Mouse (Mus musculus) cortical plate, adult 2 months (tissue): Measurements from ENCODE around the gene Olfr155. TPM values are rescaled to one million over a fixed set of nuclear protein-coding genes. Genes with fewer than 3 reads are reported as not detected.
A peak's percentile ranks its signal among the peaks of the same experiment; 100 is the strongest.

Source experiments
- H3K27ac ChIP-seq: fragments of 200-500 bp; 2 replicates; pipeline ENCODE4 v1.5.1; 2012; ENCODE audit warnings: low read length, control low read depth, inconsistent platforms; ENCODE audit not compliant: insufficient read depth
- H3K4me1 ChIP-seq: fragments of 200-500 bp; 2 replicates; pipeline ENCODE4 v1.6.1; 2011; ENCODE audit warnings: low read length; ENCODE audit not compliant: control insufficient read depth, insufficient read depth
- H3K4me3 ChIP-seq: fragments of 200-500 bp; 2 replicates; pipeline ENCODE4 v1.5.1; 2011; ENCODE audit warnings: mild to moderate bottlenecking, low read length, control low read depth; ENCODE audit not compliant: insufficient read depth
- CTCF ChIP-seq: fragments of 200-500 bp; IDR thresholded peaks from 2 replicates; pipeline ENCODE4 v1.5.1; 2011; ENCODE audit warnings: mild to moderate bottlenecking, control low read depth, low read length; ENCODE audit not compliant: insufficient read depth; ENCODE audit errors: extremely low read depth
- POLR2A ChIP-seq: fragments of 200-500 bp; IDR thresholded peaks from 2 replicates; pipeline ENCODE4 v1.6.1; 2011; ENCODE audit warnings: mild to moderate bottlenecking, low read length, control low read depth; ENCODE audit not compliant: insufficient read depth; ENCODE audit errors: extremely low read depth
- polyA plus RNA-seq: library from polyadenylated mRNA; depleted of rRNA; stranded (reverse); fragments of >200 nt; gene quantifications from 2 replicates; pipeline ENCODE4 v1.2.3, GENCODE M21; 2012

Olfr155 gene
- polyA plus RNA-seq, 1 experiment: not detected

DNA sequence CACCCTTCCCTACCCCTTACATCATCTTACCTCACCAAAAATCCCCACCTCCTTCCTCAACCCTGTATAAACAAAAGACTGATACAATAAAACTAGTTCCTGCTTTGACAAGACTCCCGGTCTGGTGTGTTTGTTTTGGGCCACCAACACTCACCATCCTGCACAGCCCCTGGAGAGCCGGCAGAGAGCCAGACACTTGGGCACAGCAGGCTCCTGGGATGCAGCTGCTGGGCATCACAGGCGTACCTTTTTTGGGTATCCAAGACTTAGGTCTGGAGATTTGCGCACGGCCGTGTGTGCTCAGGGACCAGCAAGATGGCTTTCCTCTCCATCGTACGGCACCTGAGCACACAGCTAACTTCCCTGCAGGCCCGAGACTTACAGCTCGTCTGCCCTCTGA lies 8.5 kb downstream of the Olfr155 start:
- no peak overlapping the region for H3K4me3 ChIP-seq
- H3K4me1 ChIP-seq: no peaks in the 10 kb centered on the region
- H3K27ac ChIP-seq: no peak overlapping the region
- TF ChIP-seq POLR2A: no peak
- no peak for TF ChIP-seq CTCF

DNA sequence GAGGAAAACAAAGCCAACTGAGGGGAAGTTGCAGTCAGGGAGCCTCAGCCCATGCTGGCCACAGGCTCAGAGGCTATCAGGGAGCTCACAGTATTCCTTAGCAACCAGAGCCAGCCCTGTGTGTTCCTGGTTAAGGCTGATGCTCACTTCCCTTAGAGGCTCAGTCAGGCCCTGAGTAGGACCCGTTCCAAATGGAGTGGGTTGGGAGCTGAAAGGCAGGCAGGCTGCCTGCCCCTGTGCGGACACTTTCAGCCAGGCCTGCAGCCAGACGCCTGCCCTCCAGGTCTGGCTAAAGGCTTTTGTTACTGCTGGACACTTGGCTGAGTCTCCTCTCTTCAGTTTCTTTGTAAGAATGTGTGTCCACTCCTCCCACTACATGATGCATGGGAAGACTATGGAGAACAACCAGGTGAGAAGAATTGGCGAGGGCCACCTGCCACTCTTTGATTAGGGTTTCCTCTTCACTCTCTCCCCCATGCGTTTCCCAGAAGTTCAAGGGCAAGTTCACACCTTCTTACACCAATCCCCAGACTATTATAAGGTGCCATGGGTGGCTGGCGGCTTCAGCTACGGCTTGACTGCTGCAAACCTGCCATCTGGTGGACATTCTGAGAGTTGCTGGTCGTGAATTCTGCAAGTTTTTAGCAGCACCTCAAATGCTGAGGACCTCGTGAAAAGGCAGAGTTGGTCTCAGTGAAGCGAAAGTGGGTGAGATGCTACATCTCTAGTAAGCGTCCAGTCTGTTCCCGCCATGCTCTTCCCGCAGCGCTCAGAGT lies 9.6 kb downstream of the Olfr155 start:
- H3K27ac ChIP-seq: no peak overlapping the region
- H3K4me3 ChIP-seq: no peak overlapping the region
- TF ChIP-seq POLR2A: no peak
- peak; percentile 88 for TF ChIP-seq CTCF
- no peaks in the 10 kb centered on the region for H3K4me1 ChIP-seq

DNA sequence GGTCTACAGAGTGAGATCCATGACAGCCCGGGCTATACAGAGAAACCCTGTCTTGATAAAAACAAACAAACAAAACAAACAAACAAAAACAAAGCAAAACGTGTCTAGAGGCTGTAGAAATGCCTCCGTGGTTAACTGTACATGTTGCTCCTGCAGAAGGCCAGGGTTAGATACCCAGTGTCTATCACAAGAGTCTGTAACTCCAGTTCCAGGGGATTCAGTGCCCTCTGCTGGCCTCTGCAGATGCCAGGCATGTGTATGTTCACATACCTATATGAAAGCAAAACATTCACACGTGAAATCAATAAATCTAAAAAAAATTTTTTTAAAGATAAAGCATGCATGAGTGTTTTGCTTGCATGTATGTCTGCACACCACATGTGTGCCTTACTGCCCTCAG lies 11.9 kb downstream of the Olfr155 start:
- Histone ChIP-seq H3K4me1 (no peaks in the 10 kb centered on the region), H3K27ac (no peak overlapping the region), H3K4me3 (no peak overlapping the region)
- TF ChIP-seq CTCF (no peak), POLR2A (no peak)

GRCm38 (mm10) chr4:43869821-43870220 lies 18.5 kb downstream of the Olfr155 start:
- TF ChIP-seq CTCF (no peak), POLR2A (no peak)
- Histone ChIP-seq H3K27ac (no peak overlapping the region), H3K4me1 (no peaks in the 10 kb centered on the region), H3K4me3 (no peak overlapping the region)

DNA sequence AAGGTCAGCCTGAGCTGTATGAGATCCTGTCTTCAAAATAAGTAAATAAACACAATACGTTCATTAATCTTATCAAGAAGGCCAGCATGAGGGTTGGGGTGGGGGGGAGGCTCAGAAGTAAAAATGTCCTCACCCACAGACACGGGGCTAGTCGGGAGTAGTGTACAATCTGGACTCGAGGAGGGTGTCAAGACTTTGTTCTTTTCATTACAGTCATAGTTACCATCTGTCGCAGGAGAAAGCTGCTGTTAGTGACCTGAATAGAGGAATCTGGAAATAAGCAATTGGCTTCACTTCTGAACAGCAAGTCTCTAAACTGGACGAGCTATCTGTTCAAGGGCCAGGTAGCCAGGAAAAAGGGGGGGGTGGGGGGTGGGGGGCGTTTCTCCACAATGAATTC lies 23.1 kb downstream of the Olfr155 start:
- TF ChIP-seq CTCF (no peak), POLR2A (no peak)
- H3K27ac ChIP-seq: no peak overlapping the region
- peak overlapping the region; percentile 93; the same call in 1 of the 2 replicates for H3K4me3 ChIP-seq
- H3K4me1 ChIP-seq: peaks cover 2% of the 10 kb centered on the region; the same call in 1 of the 2 replicates

- no peak for TF ChIP-seq CTCF
- 0 out of 2 replicates have a peak, but pooled peaks have one; percentile 11 for TF ChIP-seq POLR2A
- H3K27ac ChIP-seq: no peak within 1 kb of the TSS
- peak within 1 kb of the TSS; percentile 93 for H3K4me3 ChIP-seq
- peaks cover 2% of the 10 kb centered on the region; the same call in 1 of the 2 replicates for H3K4me1 ChIP-seq
These were observed 24.0 kb downstream of the Olfr155 start, which contains the start of gene Reck for GRCm38 (mm10) chr4:43875160-43875918. TSS of gene Reck (plus strand) at chr4:43875530.

DNA sequence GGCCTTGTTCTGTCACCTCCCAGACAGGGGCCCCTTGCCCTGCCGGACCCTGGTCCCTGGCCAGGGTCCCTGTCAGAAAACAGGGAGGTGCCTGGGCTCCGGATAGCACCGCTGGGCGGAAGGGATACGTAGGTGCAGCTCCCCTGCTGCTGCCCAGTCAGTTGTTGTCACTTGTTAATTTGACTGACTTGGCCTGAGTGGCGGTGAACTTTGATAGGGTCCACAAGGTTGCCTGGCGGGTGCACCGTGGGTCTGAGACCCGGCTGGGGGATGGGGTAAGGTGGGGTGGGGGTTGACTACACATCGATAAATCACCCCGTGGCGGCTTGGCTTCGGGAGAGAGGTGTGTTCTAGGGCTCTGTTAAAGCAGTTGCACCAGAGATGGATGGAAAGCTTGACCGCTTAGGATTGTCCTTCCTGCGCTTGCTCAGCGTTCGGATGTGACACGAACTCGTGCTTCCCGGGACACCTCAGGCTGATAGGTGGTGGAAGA lies 24.6 kb downstream of the Olfr155 start:
- TF ChIP-seq CTCF (no peak), POLR2A (no peak)
- Histone ChIP-seq H3K4me3 (peak overlapping the region; percentile 93), H3K27ac (no peak overlapping the region), H3K4me1 (peaks cover 2% of the 10 kb centered on the region; the same call in 1 of the 2 replicates)

- no peak overlapping the region for H3K4me3 ChIP-seq
- TF ChIP-seq POLR2A (no peak), CTCF (no peak)
- H3K4me1 ChIP-seq: peaks cover 2% of the 10 kb centered on the region; the same call in 1 of the 2 replicates
- no peak overlapping the region for H3K27ac ChIP-seq
These were observed 25.9 kb downstream of the Olfr155 start for GRCm38 (mm10) chr4:43877230-43877629.

GRCm38 (mm10) chr4:43878121-43878776 lies 26.9 kb downstream of the Olfr155 start:
- no peak for TF ChIP-seq CTCF
- TF ChIP-seq POLR2A: no peak
- Histone ChIP-seq H3K4me3 (no peak overlapping the region), H3K4me1 (peaks cover 2% of the 10 kb centered on the region; the same call in 1 of the 2 replicates), H3K27ac (no peak overlapping the region)
